Mouse (Mus musculus): ENCODE measurements around the gene Olfr1178. TPM values are rescaled to one million over a fixed set of nuclear protein-coding genes. Genes with fewer than 3 reads are reported as not detected.

The Olfr1178 gene
- not detected in 2 replicates for polyA plus RNA-seq (2012; rRNA removed)

DNA sequence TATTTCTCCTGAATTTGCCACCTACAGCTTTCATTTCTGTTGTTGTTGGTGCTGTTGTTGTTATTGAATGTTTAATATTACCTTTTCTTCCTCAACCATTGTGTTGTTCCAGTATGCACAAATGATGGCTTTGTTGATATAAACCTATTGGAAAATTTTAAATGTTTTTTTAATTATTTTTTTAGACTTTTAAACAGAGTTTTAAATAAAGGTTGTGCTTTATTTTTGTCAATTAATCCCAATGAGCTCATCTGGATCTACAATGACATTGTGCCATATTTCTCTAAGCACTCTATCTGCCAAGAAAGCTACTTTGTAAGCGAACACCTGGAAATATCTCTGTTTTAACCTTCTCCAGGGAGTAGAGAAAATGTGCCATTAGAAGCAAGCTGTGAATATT is at the start of gene Olfr1178:
TSS of gene Olfr1178 (plus strand) at position 301 of the 400 bp plus-strand sequence.
- TF ChIP-seq POLR2A (IDR thresholded peaks at IDR 0.05; ENCODE audit: extremely low read depth, insufficient read depth, low read length) (no peak), CTCF (IDR thresholded peaks at IDR 0.05; ENCODE audit: extremely low read depth, insufficient read depth, low read length) (no peak)
- Histone ChIP-seq H3K27ac (ENCODE audit: insufficient read depth, low read length) (no peak within 1 kb of the TSS), H3K4me3 (ENCODE audit: insufficient read depth, low read length) (no peak within 1 kb of the TSS), H3K4me1 (ENCODE audit: control insufficient read depth, insufficient read depth, low read length) (no peaks in the 10 kb centered on the region)

- Histone ChIP-seq H3K4me3 (ENCODE audit: insufficient read depth, low read length) (no peak within 1 kb of the TSS), H3K4me1 (ENCODE audit: control insufficient read depth, insufficient read depth, low read length) (no peaks in the 10 kb centered on the region), H3K27ac (ENCODE audit: insufficient read depth, low read length) (no peak within 1 kb of the TSS)
- TF ChIP-seq CTCF (IDR thresholded peaks at IDR 0.05; ENCODE audit: extremely low read depth, insufficient read depth, low read length) (no peak), POLR2A (IDR thresholded peaks at IDR 0.05; ENCODE audit: extremely low read depth, insufficient read depth, low read length) (no peak)
Measured at GRCm38 (mm10) chr2:88346392-88346791, 40.5 kb upstream of the Olfr1178 start, which contains the start of gene Olfr1177-ps. Gene Olfr1177-ps, minus strand, starts transcription at chr2:88346492.

- no peak overlapping the region for H3K27ac ChIP-seq (ENCODE audit: insufficient read depth, low read length)
- H3K4me1 ChIP-seq (ENCODE audit: control insufficient read depth, insufficient read depth, low read length): no peaks in the 10 kb centered on the region
- H3K4me3 ChIP-seq (ENCODE audit: insufficient read depth, low read length): no peak overlapping the region
- TF ChIP-seq CTCF (IDR thresholded peaks at IDR 0.05; ENCODE audit: extremely low read depth, insufficient read depth, low read length) (no peak), POLR2A (IDR thresholded peaks at IDR 0.05; ENCODE audit: extremely low read depth, insufficient read depth, low read length) (no peak)
Measured at GRCm38 (mm10) chr2:88356304-88356703, 30.6 kb upstream of the Olfr1178 start.

GRCm38 (mm10) chr2:88406353-88406752 is 19.5 kb downstream of the Olfr1178 start, which contains the start of gene Olfr1179:
Gene Olfr1179, minus strand, starts transcription at chr2:88406453.
- Histone ChIP-seq H3K4me1 (ENCODE audit: control insufficient read depth, insufficient read depth, low read length) (no peaks in the 10 kb centered on the region), H3K27ac (ENCODE audit: insufficient read depth, low read length) (no peak within 1 kb of the TSS), H3K4me3 (ENCODE audit: insufficient read depth, low read length) (no peak within 1 kb of the TSS)
- TF ChIP-seq POLR2A (IDR thresholded peaks at IDR 0.05; ENCODE audit: extremely low read depth, insufficient read depth, low read length) (no peak), CTCF (IDR thresholded peaks at IDR 0.05; ENCODE audit: extremely low read depth, insufficient read depth, low read length) (no peak)

GRCm38 (mm10) chr2:88419051-88419450 is 32.2 kb downstream of the Olfr1178 start, which contains the start of gene Olfr1180:
Gene Olfr1180, minus strand, starts transcription at chr2:88419151.
- H3K4me3 ChIP-seq (ENCODE audit: insufficient read depth, low read length): no peak within 1 kb of the TSS
- H3K4me1 ChIP-seq (ENCODE audit: control insufficient read depth, insufficient read depth, low read length): no peaks in the 10 kb centered on the region
- TF ChIP-seq POLR2A (IDR thresholded peaks at IDR 0.05; ENCODE audit: extremely low read depth, insufficient read depth, low read length): no peak
- TF ChIP-seq CTCF (IDR thresholded peaks at IDR 0.05; ENCODE audit: extremely low read depth, insufficient read depth, low read length): no peak
- H3K27ac ChIP-seq (ENCODE audit: insufficient read depth, low read length): no peak within 1 kb of the TSS

DNA sequence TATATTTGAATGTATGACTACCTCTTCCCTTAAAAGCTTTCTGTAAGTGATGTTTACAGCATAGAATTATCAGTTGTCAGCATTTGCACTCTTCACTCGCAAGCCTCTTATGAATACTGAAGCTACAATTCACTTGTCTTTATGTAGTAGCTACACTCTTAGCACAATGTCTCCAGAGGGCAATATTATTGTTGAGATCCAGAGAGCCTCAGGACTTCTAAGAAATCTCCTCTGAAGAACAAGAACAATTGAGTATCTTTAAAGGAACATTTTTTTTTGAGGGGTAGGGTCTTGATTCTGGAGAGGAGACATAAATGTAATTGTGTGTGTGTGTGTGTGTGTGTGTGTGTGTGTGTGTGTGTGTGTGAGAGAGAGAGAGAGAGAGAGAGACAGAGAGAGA is 39.2 kb downstream of the Olfr1178 start, which contains the start of gene Olfr1181:
TSS of gene Olfr1181 (minus strand) at position 101 of the 400 bp plus-strand sequence.
- Histone ChIP-seq H3K27ac (ENCODE audit: insufficient read depth, low read length) (no peak within 1 kb of the TSS), H3K4me1 (ENCODE audit: control insufficient read depth, insufficient read depth, low read length) (no peaks in the 10 kb centered on the region), H3K4me3 (ENCODE audit: insufficient read depth, low read length) (no peak within 1 kb of the TSS)
- TF ChIP-seq CTCF (IDR thresholded peaks at IDR 0.05; ENCODE audit: extremely low read depth, insufficient read depth, low read length) (no peak), POLR2A (IDR thresholded peaks at IDR 0.05; ENCODE audit: extremely low read depth, insufficient read depth, low read length) (no peak)

DNA sequence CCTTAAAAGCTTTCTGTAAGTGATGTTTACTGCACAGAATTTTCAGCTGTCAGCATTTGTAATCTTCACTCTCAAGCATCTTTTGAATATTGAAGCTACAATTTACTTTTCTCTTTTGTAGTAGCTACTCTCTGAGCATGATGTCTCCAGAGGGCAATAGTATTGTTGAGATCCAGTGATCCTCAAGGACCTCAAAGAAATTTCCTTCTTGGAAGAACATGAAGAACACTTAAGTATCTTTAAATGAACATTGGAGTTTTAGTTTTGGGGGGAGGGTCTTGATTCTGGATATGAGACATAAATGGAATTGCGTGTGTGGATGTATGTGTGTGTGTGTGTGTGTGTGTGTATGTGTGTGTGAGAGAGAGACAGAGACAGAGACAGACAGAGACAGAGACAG is 62.2 kb downstream of the Olfr1178 start, which contains the start of gene Gm13757:
TSS of gene Gm13757 (minus strand) at position 101 of the 400 bp plus-strand sequence.
- TF ChIP-seq POLR2A (IDR thresholded peaks at IDR 0.05; ENCODE audit: extremely low read depth, insufficient read depth, low read length) (no peak), CTCF (IDR thresholded peaks at IDR 0.05; ENCODE audit: extremely low read depth, insufficient read depth, low read length) (no peak)
- Histone ChIP-seq H3K4me1 (ENCODE audit: control insufficient read depth, insufficient read depth, low read length) (no peaks in the 10 kb centered on the region), H3K27ac (ENCODE audit: insufficient read depth, low read length) (no peak within 1 kb of the TSS), H3K4me3 (ENCODE audit: insufficient read depth, low read length) (no peak within 1 kb of the TSS)

Other genes starting within 250 kb of the Olfr1178 start
- not detected in 2 replicates for gene Olfr1167, start 231.9 kb upstream of the Olfr1178 start, polyA plus RNA-seq (2012; rRNA removed)
- not detected in 2 replicates for gene Olfr1168, start 205.2 kb upstream of the Olfr1178 start, polyA plus RNA-seq (2012; rRNA removed)
- gene Olfr1170, start 158.7 kb upstream of the Olfr1178 start, polyA plus RNA-seq (2012; rRNA removed): not detected in 2 replicates
- gene Olfr1173, start 107.2 kb upstream of the Olfr1178 start, polyA plus RNA-seq (2012; rRNA removed): not detected in 2 replicates
- gene Olfr1174-ps, start 71.9 kb upstream of the Olfr1178 start, polyA plus RNA-seq (2012; rRNA removed): not detected in 2 replicates
- not detected in 2 replicates for gene Olfr1175-ps, start 59.8 kb upstream of the Olfr1178 start, polyA plus RNA-seq (2012; rRNA removed)
- not detected in 2 replicates for gene Olfr1176, start 50.3 kb upstream of the Olfr1178 start, polyA plus RNA-seq (2012; rRNA removed)
- gene Olfr1177-ps, start 40.6 kb upstream of the Olfr1178 start, polyA plus RNA-seq (2012; rRNA removed): not detected in 2 replicates
- not detected in 2 replicates for gene Olfr1179, start 19.4 kb downstream of the Olfr1178 start, polyA plus RNA-seq (2012; rRNA removed)
- not detected in 2 replicates for gene Olfr1180, start 32.1 kb downstream of the Olfr1178 start, polyA plus RNA-seq (2012; rRNA removed)
- gene Olfr1181, start 39.1 kb downstream of the Olfr1178 start, polyA plus RNA-seq (2012; rRNA removed): not detected in 2 replicates
- gene Gm13757, start 62.1 kb downstream of the Olfr1178 start, polyA plus RNA-seq (2012; rRNA removed): not detected in 2 replicates
- not detected in 2 replicates for gene Olfr1183, start 67.8 kb downstream of the Olfr1178 start, polyA plus RNA-seq (2012; rRNA removed)
- not detected in 2 replicates for gene Olfr1184, start 96.5 kb downstream of the Olfr1178 start, polyA plus RNA-seq (2012; rRNA removed)
- not detected in 2 replicates for gene Olfr1185-ps1, start 106.3 kb downstream of the Olfr1178 start, polyA plus RNA-seq (2012; rRNA removed)
- not detected in 2 replicates for gene Olfr1186, start 131.5 kb downstream of the Olfr1178 start, polyA plus RNA-seq (2012; rRNA removed)
- not detected in 2 replicates for gene Olfr1188, start 169.9 kb downstream of the Olfr1178 start, polyA plus RNA-seq (2012; rRNA removed)
- gene Olfr1189, start 199.4 kb downstream of the Olfr1178 start, polyA plus RNA-seq (2012; rRNA removed): not detected in 2 replicates

Measured in cortical plate, adult 2 months (tissue).